Mouse (Mus musculus) layer of hippocampus, postnatal 14 days (tissue): ENCODE measurements around the gene Gm1110. TPM values are rescaled to one million over a fixed set of nuclear protein-coding genes. Genes with fewer than 3 reads are reported as not detected.
"Not testable (repeated sequence)": the region's sequence is repeated elsewhere in the genome, so short reads cannot be mapped to it uniquely, and the experiment has no call there.

Experiments
- DNase-seq, 2 experiments: peaks; one replicate each; pipeline ENCODE4 v3.0.0; 2021 to 2022; ENCODE audit warnings: low spot score in 2 of 2, mixed read lengths in 1 of 2
- long read RNA-seq, 2 experiments: library from polyadenylated mRNA; stranded (forward); transcript quantifications; one replicate each; pipeline ENCODE4 v2.0.0; 2021
- total RNA-seq, 2 experiments: library from RNA; stranded (reverse); gene quantifications; 2 replicates each; pipeline ENCODE4 v1.2.3; 2021

Gm1110 gene
- total RNA-seq: under 1 TPM in 1 of 2 experiments, not detected in 1; 0.32 TPM
- long read RNA-seq, experiment 1: 0 reads
- long read RNA-seq, experiment 2, partial matches to known transcripts: 0 of 1 reads
- long read RNA-seq, experiment 2, other reads (novel, unspliced or antisense): 1 of 1 reads

DNA sequence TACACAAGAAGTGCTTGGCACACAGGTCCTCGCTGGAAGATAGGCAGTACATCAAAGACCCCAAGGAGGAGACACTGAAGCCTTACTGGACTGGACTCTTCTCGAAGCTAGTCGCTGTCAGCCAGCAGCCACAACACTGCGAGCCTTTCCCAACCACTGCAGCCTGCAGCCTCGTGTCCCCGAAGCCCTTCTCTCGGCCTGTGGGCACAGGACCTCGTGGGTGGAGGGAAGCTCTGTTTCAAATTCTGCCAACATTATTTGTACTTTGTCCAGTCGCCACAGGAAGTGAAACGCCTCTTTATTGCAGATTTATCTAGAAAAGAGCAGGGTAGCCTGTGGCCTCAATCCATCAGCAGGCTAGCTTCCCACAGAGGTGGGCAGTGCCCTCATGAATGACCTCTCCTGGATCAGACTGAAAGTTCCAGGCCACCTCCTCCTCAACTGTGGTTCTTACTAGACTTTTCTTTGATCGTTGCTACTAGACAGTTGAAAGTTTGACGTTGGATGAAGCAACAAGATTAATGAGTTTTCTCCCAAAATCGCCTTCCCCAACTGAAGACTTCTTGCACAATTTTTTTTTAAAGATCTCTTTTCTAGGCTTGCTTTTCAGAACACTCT, at the start of gene Gm1110:
Gm1110 (minus strand) TSS at position 203 of the 618 bp plus-strand sequence.
- DNase-seq: no peak

DNA sequence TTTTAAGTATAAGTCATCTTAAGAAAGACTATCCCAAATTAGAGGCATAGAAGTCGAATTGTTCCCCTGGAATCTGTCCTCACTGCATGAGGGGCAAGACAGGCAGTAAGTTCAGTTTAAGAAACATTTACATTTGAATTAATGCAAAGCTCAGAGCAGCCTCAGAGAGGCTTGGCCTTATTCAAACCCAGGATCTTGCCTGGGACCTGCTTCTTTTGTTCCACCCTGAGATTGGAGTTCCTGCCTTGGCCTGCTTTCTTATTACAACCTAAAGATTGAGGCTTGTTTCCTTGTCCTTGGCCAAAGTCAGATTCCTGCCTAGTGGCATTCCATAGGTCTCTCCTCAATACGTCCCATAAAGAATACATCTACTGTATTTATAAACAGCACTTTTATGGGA, 24.9 kb upstream of the Gm1110 start:
- no peak for DNase-seq

DNA sequence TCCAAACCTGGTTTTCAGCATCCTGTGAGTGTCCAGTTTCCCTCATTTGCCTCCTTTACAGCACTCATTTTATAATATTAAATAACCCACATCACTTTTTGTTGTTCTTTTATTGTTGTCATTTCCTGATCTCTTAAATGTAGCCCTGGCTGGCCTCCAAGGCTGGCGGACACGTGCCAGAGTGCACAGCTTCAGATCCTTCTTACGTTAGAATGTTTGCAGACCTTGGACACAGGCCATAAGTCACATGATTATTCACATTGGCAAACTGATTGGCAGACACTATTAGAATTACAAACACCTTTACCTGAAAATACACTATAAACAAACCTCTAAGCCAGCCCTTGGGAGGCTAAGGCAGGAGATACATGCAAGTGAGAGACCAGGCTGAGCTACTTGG, 1.2 kb upstream of the Gm1110 start:
- DNase-seq: no peak

DNA sequence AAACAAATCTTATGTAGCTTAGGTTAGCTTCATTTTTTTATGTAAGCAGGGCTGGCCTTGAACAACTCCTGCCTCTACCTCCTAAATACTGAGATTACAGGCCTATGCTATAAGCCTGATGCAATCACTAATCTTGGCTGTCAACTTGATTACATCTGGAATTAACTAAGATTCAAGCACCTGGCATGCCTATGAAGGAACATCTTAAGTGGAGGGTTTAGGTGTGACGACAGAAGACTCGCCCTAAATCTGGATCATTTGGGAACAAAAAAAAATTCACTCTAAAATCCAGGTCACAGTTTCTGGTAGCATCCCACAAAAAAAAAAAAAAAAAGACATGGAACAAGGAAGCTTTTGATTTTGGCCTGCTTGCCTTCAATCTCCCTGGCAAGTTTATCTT, 3.1 kb downstream of the Gm1110 start:
- DNase-seq: no peak

DNA sequence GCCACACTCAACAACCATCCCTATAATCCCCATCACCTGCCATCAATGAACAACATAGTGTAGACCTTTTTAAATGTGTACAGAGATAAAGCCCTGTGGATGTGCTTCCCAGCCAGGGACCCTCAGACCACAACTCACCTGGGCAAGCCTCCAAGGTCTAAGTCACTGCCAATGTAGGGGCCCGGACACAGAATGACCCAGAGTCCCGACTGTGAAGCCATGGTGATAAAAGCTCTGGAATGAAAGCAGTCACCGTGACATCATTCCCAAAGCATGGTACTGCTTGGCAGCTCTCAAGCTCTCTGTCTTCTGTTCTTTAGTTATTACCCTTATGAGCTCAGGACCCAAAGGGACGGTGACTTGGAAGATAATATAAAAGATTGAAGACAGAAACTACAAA, 9.8 kb downstream of the Gm1110 start:
- peak in 1 of 2 experiments; percentile 9 for DNase-seq

DNA sequence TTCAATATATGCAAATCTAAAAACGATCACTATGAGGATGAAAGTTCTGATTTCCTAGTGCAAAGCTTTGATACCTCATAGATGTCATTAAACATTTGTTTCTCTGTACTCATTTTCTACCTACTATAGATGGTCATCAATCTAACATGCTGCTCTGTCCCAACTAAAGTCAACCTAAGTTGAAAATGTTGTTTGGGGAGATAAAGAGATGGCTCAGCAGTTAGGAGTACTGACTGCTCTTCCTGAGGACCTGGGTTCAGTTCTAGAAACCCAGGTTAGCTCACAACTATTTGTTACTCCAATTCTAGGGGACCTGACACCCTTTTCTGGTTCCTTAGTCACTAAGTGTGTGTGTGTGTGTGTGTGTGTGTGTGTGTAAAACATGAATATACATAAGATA, 11.7 kb downstream of the Gm1110 start:
- no peak for DNase-seq

DNA sequence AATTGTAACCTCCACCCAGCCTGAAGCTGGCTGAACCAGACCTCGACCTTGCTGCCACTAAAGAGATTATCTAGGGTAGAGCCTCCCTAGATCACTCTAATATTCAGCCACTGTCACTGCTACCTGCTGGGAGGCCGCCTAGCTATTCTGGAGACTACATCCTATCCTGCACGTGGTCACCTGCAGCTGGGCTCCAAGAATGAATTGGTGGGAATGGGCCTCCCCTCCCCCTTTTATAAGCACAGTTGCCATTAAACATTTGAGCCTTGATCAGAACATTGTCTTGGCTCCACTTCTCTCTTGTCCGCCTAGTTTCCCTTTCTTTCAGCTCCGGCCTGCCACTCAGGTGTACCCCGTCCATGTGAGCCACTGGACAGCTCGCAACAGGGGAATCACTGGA, 53.1 kb downstream of the Gm1110 start:
- DNase-seq: not testable (repeated sequence)

DNA sequence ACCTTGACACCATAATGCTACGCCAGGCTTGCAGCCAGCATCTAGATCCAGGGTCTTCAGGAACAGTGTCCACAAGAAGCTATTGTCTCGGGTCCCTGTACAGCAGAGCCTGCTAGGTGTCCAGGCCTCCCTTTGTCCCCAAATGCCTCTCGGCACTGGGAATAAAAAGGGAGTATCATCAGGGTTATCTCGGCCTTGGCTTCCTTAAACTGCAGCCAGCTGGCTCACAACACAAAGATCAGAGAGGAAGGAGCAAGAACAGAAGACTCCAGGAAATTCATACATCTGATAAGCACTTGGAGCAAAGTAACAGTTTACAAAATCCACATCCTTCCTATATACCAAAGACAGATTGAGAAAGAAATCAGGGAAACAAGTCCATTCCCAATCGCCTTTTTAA, 62.2 kb downstream of the Gm1110 start, which contains the start of gene Glb1l3:
Glb1l3 (minus strand) TSS at position 140 of the 400 bp plus-strand sequence.
- DNase-seq: no peak

DNA sequence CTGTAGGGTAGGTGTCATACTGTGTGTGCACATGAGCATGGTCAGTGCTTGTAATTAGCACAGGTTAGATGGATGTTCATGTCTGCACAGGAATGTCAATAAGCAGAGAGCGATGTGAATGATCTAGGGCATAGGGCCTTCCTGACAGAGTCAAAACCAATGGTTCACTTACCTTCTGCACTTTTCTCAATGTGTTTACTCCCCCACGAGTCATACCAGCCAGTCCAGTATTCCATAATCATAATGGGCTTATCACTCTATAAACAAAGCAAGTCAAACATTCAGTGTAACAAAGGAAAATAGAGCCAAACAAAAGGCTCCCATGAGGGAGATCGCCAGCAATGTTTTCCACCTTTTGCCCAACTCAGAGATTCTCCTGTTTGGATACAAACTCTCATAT, 91.8 kb downstream of the Gm1110 start:
- DNase-seq: no peak

Other genes starting within 250 kb of the Gm1110 start
- gene B3gat1, start 189.4 kb downstream of the Gm1110 start, total RNA-seq: 100 to 1,000 TPM; 257 to 260 TPM
- gene Glb1l2, start 116.6 kb downstream of the Gm1110 start, total RNA-seq: 1 to 10 TPM in 1 of 2 experiments, under 1 TPM in 1; 0.62 to 1.4 TPM
- not detected for gene Glb1l3, start 62.2 kb downstream of the Gm1110 start, total RNA-seq
- gene Acad8, start 76.5 kb upstream of the Gm1110 start, total RNA-seq: 10 to 100 TPM; 35.7 to 37.2 TPM
- gene Thyn1, start 76.6 kb upstream of the Gm1110 start, total RNA-seq: 10 to 100 TPM; 87.3 to 93.1 TPM
- gene Vps26b, start 107.0 kb upstream of the Gm1110 start, total RNA-seq: 100 to 1,000 TPM; 114 to 119 TPM
- 10 to 100 TPM; 17.2 to 18.2 TPM for gene Ncapd3, start 107.1 kb upstream of the Gm1110 start, total RNA-seq
- 10 to 100 TPM; 30.1 to 31.3 TPM for gene Jam3, start 232.3 kb upstream of the Gm1110 start, total RNA-seq